Mouse (Mus musculus) G1E (cell line): ENCODE measurements around the gene Pltp.

Experiments
- CTCF ChIP-seq: IDR thresholded peaks from 2 replicates; pipeline ENCODE4 v1.5.1; 2012; ENCODE audit warnings: low read depth, low read length, inconsistent platforms, mixed read lengths
- GATA1 ChIP-seq: IDR thresholded peaks from 2 replicates; pipeline ENCODE4 v1.6.1; 2012; ENCODE audit warnings: borderline replicate concordance, low read length, inconsistent platforms, mixed read lengths
- POLR2AphosphoS5 ChIP-seq: IDR thresholded peaks from 2 replicates; pipeline ENCODE4 v1.6.1; 2012; ENCODE audit warnings: low read depth, low read length, inconsistent platforms; ENCODE audit not compliant: insufficient replicate concordance

GRCm38 (mm10) chr2:164821060-164821459 lies 36.5 kb downstream of the Pltp start:
- TF ChIP-seq CTCF: no peak
- no peak for TF ChIP-seq GATA1
- TF ChIP-seq POLR2AphosphoS5: no peak
